ENCODE assay signal across 27 mouse cellular contexts in the genomic region with DNA sequence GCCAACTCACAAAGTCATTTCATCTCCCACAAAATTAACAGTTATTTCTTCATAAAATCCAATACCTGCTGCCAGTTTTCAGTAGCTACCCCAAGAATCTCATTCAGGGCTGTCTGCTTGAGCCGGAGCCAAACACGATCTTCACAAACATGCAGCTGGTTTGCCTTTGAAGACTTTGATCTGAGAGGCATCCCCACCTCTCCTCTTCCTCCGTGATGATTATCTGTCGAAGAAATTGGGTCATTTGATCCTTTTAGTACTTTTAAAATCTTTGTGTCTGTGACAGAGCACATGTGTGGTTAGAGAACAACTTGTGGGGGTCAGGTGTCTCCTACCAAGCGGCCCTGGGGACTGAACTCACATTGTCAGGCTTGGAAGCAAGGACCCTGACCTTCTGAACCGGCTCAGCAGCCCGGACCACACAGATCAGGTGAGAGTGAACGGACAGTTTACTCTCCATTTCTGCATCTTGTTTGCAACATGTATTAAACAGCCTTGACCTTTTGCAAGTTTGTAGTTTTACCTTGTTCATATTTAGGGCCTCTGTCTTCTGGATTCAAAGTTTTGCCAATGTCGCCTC. TPM values are rescaled to one million over a fixed set of nuclear protein-coding genes. Genes with fewer than 3 reads are reported as not detected.
A peak's percentile ranks its signal among the peaks of the same experiment; 100 is the strongest.
DNase-seq lines count a peak whose midpoint lies in the region; TF ChIP-seq lines count a peak whose summit lies in the region.
"Had no signal": no experiment of that assay in that cellular context is flagged by ENCODE, and none has a peak within 500 bp of the region (broad histone marks: within the 10 kb centered on the region; RNA-seq: fewer than 3 reads in every experiment).

No protein-coding gene starts in this region.

- peak overlapping the region; percentile 95 for H3K4me2 ChIP-seq in CH12.LX (ENCODE audit: insufficient read depth, low read depth, poor library complexity, severe bottlenecking)
- H3K4me2 ChIP-seq: embryonic facial prominence, embryonic 15.5 days; heart, embryonic 13.5 days; hindbrain, embryonic 15.5 days had no signal

- TF ChIP-seq EP300 in CH12.LX (IDR thresholded peaks at IDR 0.05; ENCODE audit: low read length) = no peak

- intact Hi-C loops in gastrocnemius, postnatal 14 days (cut with DNase I; ENCODE audit: low total_unique reads) = no loop called here

- DNase-seq in CD4-positive helper T cell, adult 2 months (ENCODE audit: low read depth, low spot score) = peak; percentile 39
- DNase-seq in CH12.LX (ENCODE audit: extremely low read depth) = no peak
- DNase-seq in thymus, adult 2 months = peak; percentile 40
- peak; percentile 49 for DNase-seq in thymus, postnatal 25 days
- no peak for DNase-seq in right cerebral cortex, postnatal 4 days
- DNase-seq in cerebellum, postnatal 14 days = no peak
- DNase-seq in gastrocnemius, postnatal 14 days = no peak
- DNase-seq: adrenal gland, adult 2 months; adrenal gland, postnatal 25 days; cerebellum, adult 2 months; cerebellum, postnatal 10 days; embryo, embryonic 11 days; gastrocnemius, postnatal 10 days; heart, adult 2 months; heart, postnatal 36 days had no signal

- no peak for TF ChIP-seq CTCF in CH12.LX (conservative IDR thresholded peaks at IDR 0.05 in 1 of 2, IDR thresholded peaks at IDR 0.05 in 1 of 2; ENCODE audit: low read depth in 2 of 2, low read length in 2 of 2)
- TF ChIP-seq CTCF in thymus, adult 2 months (IDR thresholded peaks at IDR 0.05; ENCODE audit: borderline replicate concordance, control insufficient read depth, extremely low read depth, insufficient read depth, low read length, poor library complexity) = no peak

- H3K4me3 ChIP-seq in CH12.LX (replicated peaks in 1 of 3; ENCODE audit: low read depth in 2 of 3, low read length in 2 of 3, poor library complexity in 1 of 3) = no peak overlapping the region
- peak overlapping the region; percentile 56 for H3K4me3 ChIP-seq in thymus, adult 2 months (ENCODE audit: control insufficient read depth, insufficient read depth, low read length)
- H3K4me3 ChIP-seq: embryonic facial prominence, embryonic 15.5 days; erythroblast, embryonic 14.5 days; forebrain, embryonic 10.5 days; heart, adult 2 months; heart, embryonic 13.5 days; hindbrain, embryonic 15.5 days had no signal

- H3K4me1 ChIP-seq in CH12.LX (ENCODE audit: control insufficient read depth in 1 of 2, insufficient read depth in 2 of 2) = peaks cover 2 to 21% of the 10 kb centered on the region in 2 experiments; a peak in 3 of 4 replicates
- peaks cover 34% of the 10 kb centered on the region for H3K4me1 ChIP-seq in thymus, adult 2 months (replicated peaks; ENCODE audit: control insufficient read depth, insufficient read depth, low read length)
- H3K4me1 ChIP-seq: embryonic facial prominence, embryonic 15.5 days; heart, embryonic 13.5 days had no signal

- in situ Hi-C loops in CH12.LX (cut with MboI; ENCODE audit: low pct_ligation_motif_present, low pct_unique_long_range_greater_than_20kb, low sequenced_read_pairs) = no loop called here

- TF ChIP-seq RAD21 in CH12.LX (IDR thresholded peaks at IDR 0.05; ENCODE audit: low read depth, low read length) = no peak

- peak overlapping the region; percentile 67 for H3K9ac ChIP-seq in CH12.LX (ENCODE audit: insufficient read depth, low read depth)
- H3K9ac ChIP-seq: embryonic facial prominence, embryonic 15.5 days; heart, embryonic 13.5 days; hindbrain, embryonic 15.5 days had no signal

- peak overlapping the region; percentile 67 for H3K27ac ChIP-seq in CH12.LX (ENCODE audit: insufficient read depth, low read depth)
- peak overlapping the region; percentile 97 for H3K27ac ChIP-seq in thymus, adult 2 months (ENCODE audit: control insufficient read depth, insufficient read depth, low read length)
- H3K27ac ChIP-seq: embryonic facial prominence, embryonic 15.5 days; forebrain, embryonic 10.5 days; heart, adult 2 months; heart, embryonic 13.5 days; hindbrain, embryonic 15.5 days had no signal

- H3K9me3 ChIP-seq in CH12.LX (replicated peaks; ENCODE audit: low read length) = no peaks in the 10 kb centered on the region
- H3K9me3 ChIP-seq: embryonic facial prominence, embryonic 15.5 days; forebrain, embryonic 10.5 days; heart, embryonic 13.5 days; hindbrain, embryonic 15.5 days had no signal

- no peak for TF ChIP-seq POLR2A in CH12.LX (IDR thresholded peaks at IDR 0.05; ENCODE audit: low read depth, low read length)
- TF ChIP-seq POLR2A in thymus, adult 2 months (IDR thresholded peaks at IDR 0.05; ENCODE audit: control insufficient read depth, extremely low read depth, insufficient read depth, low read length, poor library complexity) = no peak

- WGBS in thymus, adult 2 months = 24% methylated on average over 9 of the region's 9 CpGs

- dilution Hi-C loops in CH12.LX (cut with MboI; ENCODE audit: extremely low pct_ligation_motif_present, extremely low pct_unique_long_range_greater_than_20kb, low sequenced_read_pairs) = no loop called here

- H3K79me2 ChIP-seq in CH12.LX (replicated peaks; ENCODE audit: control insufficient read depth, extremely low read depth, insufficient read depth, poor library complexity, severe bottlenecking) = peaks cover 34% of the 10 kb centered on the region

- H3K27me3 ChIP-seq in CH12.LX (replicated peaks) = no peaks in the 10 kb centered on the region
- H3K27me3 ChIP-seq in thymus, adult 2 months (ENCODE audit: control insufficient read depth, insufficient read depth, low read length) = no peaks in the 10 kb centered on the region
- H3K27me3 ChIP-seq: embryonic facial prominence, embryonic 15.5 days; heart, embryonic 13.5 days; hindbrain, embryonic 15.5 days had no signal

- peaks cover 0 to 20% of the 10 kb centered on the region in 2 experiments for H3K36me3 ChIP-seq in CH12.LX (replicated peaks in 1 of 2; ENCODE audit: control insufficient read depth in 1 of 2, insufficient read depth in 1 of 2, low read length in 1 of 2)
- H3K36me3 ChIP-seq in thymus, adult 2 months (ENCODE audit: control insufficient read depth, insufficient read depth, low read length) = no peaks in the 10 kb centered on the region; the same call in 1 of the 2 replicates
- H3K36me3 ChIP-seq: embryonic facial prominence, embryonic 15.5 days; heart, embryonic 13.5 days; hindbrain, embryonic 15.5 days had no signal

TF ChIP-seq in CH12.LX, 34 proteins besides CTCF, POLR2A, EP300 and RAD21:
- no peak for TF ChIP-seq ETS1 (conservative IDR thresholded peaks at IDR 0.05; ENCODE audit: low read depth, low read length)
- no peak for TF ChIP-seq JUND (conservative IDR thresholded peaks at IDR 0.05; ENCODE audit: low read depth, low read length)
- TF ChIP-seq ZKSCAN1 (IDR thresholded peaks at IDR 0.05; ENCODE audit: borderline replicate concordance, low read depth, low read length) = no peak
- no peak for TF ChIP-seq MAFK (IDR thresholded peaks at IDR 0.05; ENCODE audit: insufficient replicate concordance, low read length)
- TF ChIP-seq UBTF (IDR thresholded peaks at IDR 0.05; ENCODE audit: low read depth, low read length) = no peak
- no peak for TF ChIP-seq BHLHE40 (IDR thresholded peaks at IDR 0.05; ENCODE audit: low read depth, low read length)
- TF ChIP-seq SMC3 (IDR thresholded peaks at IDR 0.05; ENCODE audit: low read depth, low read length) = no peak
- TF ChIP-seq USF2 (conservative IDR thresholded peaks at IDR 0.05; ENCODE audit: low read depth, low read length) = no peak

RNA-seq across cellular contexts. Expression of gene Cfap74, which starts 5.8 kb away (rescaled TPM):
- total RNA-seq in CH12.LX (2012; rRNA removed) (8.5 and 8.6 TPM in 2 replicates), CH12.LX (2014; rRNA removed) (4.7 and 5.2 TPM in 2 replicates)
- 4.7 and 6.2 TPM in 2 replicates for polyA plus RNA-seq in CH12.LX (2012; ENCODE audit: insufficient read length, low read depth)
- polyA plus RNA-seq in thymus, adult 2 months (2012; rRNA removed) = 18.3 and 23.1 TPM in 2 replicates
- total RNA-seq in gastrocnemius, postnatal 14 days (2021) = under 1 TPM; 0.62 to 0.66 TPM
- polyA plus RNA-seq: erythroblast, embryonic 14.5 days had no signal

RNA-seq across cellular contexts. Expression of gene Gabrd, which starts 16.8 kb away (rescaled TPM):
- total RNA-seq in CH12.LX (2012; rRNA removed) (0.08 and 0.13 TPM in 2 replicates), CH12.LX (2014; rRNA removed) (not detected in 2 replicates)
- not detected in 2 replicates for polyA plus RNA-seq in CH12.LX (2012; ENCODE audit: insufficient read length, low read depth)
- 1.0 and 1.2 TPM in 2 replicates for polyA plus RNA-seq in thymus, adult 2 months (2012; rRNA removed)
- under 1 TPM; 0.53 to 0.62 TPM for total RNA-seq in gastrocnemius, postnatal 14 days (2021)
- total RNA-seq: adrenal gland, adult 2 months; adrenal gland, postnatal 25 days; ES-E14; heart, adult 2 months; heart, postnatal 36 days had no signal
- polyA plus RNA-seq: embryonic facial prominence, embryonic 11.5 days; erythroblast, embryonic 14.5 days; forebrain, embryonic 10.5 days; heart, embryonic 13.5 days; heart, postnatal 0 days; hindbrain, embryonic 11.5 days had no signal

RNA-seq across cellular contexts. Expression of gene Prkcz, which starts 53.6 kb away (rescaled TPM):
- 8.4 and 11.8 TPM in 2 replicates for total RNA-seq in CH12.LX (2012; rRNA removed)
- total RNA-seq in CH12.LX (2014; rRNA removed) = 0.16 TPM in 1 of 2 replicates, not detected in the other
- 1.6 and 2.5 TPM in 2 replicates for polyA plus RNA-seq in CH12.LX (2012; ENCODE audit: insufficient read length, low read depth)
- polyA plus RNA-seq in thymus, adult 2 months (2012; rRNA removed) = 8.5 TPM in 2 replicates
- total RNA-seq in gastrocnemius, postnatal 14 days (2021) = 1 to 10 TPM; 1.6 to 2.6 TPM
- total RNA-seq: common myeloid progenitor, adult 5-6 weeks had no signal

RNA-seq across cellular contexts. Expression of gene Tmem52, which starts 54.2 kb away (rescaled TPM):
- total RNA-seq in CH12.LX (2012; rRNA removed) (0.13 and 0.59 TPM in 2 replicates), CH12.LX (2014; rRNA removed) (not detected in 2 replicates)
- 0.34 TPM in 1 of 2 replicates, not detected in the other for polyA plus RNA-seq in CH12.LX (2012; ENCODE audit: insufficient read length, low read depth)
- polyA plus RNA-seq in thymus, adult 2 months (2012; rRNA removed) = 0.62 and 2.1 TPM in 2 replicates
- total RNA-seq in gastrocnemius, postnatal 14 days (2021) = 100 to 1,000 TPM; 254 to 329 TPM
- total RNA-seq: common myeloid progenitor, adult 5-6 weeks had no signal
- polyA plus RNA-seq: embryonic facial prominence, embryonic 11.5 days; erythroblast, embryonic 14.5 days; forebrain, embryonic 10.5 days; forebrain, embryonic 14.5 days; heart, embryonic 13.5 days; inflammation-experienced regulatory T-cells, adult 6 months had no signal

Comparison
In these comparisons a context has a peak if more than half of its experiments do, and no peak if none do; other contexts are left out.
1. DNase-seq: peak in CD4-positive helper T cell, adult 2 months (single experiment), thymus, adult 2 months (single experiment) and thymus, postnatal 25 days (single experiment); none in CH12.LX (single experiment), right cerebral cortex, postnatal 4 days (single experiment), cerebellum, postnatal 14 days (0 of 2) and gastrocnemius, postnatal 14 days (single experiment).